ENCODE assay signal across 30 mouse cellular contexts in genomic region chr5:97392160-97392559, GRCm38 (mm10). TPM values are rescaled to one million over a fixed set of nuclear protein-coding genes. Genes with fewer than 3 reads are reported as not detected.
DNase-seq lines count a peak whose midpoint lies in the region; ATAC-seq and TF ChIP-seq lines count a peak whose summit lies in the region.
"Had no signal": no experiment of that assay in that cellular context is flagged by ENCODE, and none has a peak within 500 bp of the region (broad histone marks: within the 10 kb centered on the region; RNA-seq: fewer than 3 reads in every experiment).

Gene Naa11, minus strand, starts transcription at chr5:97392379.

- peak; percentile 3 for DNase-seq in gastrocnemius, postnatal 14 days
- DNase-seq in gastrocnemius, postnatal 10 days: no peak
- DNase-seq in thymus, postnatal 4 days: peak; percentile 6
- no peak for DNase-seq in thymus, postnatal 25 days
- no peak for DNase-seq in G1E (ENCODE audit: low spot score)
- DNase-seq in testis, postnatal 10 days (ENCODE audit: low spot score): peak; percentile 58
- DNase-seq in lung, postnatal 36 days: no peak
- no peak for DNase-seq in Muller cell, postnatal 12 days (ENCODE audit: inconsistent ontology term)
- DNase-seq: adrenal gland, postnatal 14 days; cerebellum, adult 8-10 months; kidney, adult 9 months; left cerebral cortex, postnatal 4 days; right cerebral cortex, postnatal 14 days; thymus, postnatal 14 days had no signal

- no peaks in the 10 kb centered on the region for H3K4me1 ChIP-seq in G1E (ENCODE audit: insufficient read depth, low read depth, low read length)
- H3K4me1 ChIP-seq: forebrain, embryonic 10.5 days; hindbrain, embryonic 10.5 days; intestine, embryonic 15.5 days; limb, embryonic 15.5 days; liver, embryonic 15.5 days; midbrain, embryonic 13.5 days had no signal

- H3K9me3 ChIP-seq in G1E (replicated peaks): peaks cover 10% of the 10 kb centered on the region
- H3K9me3 ChIP-seq: hindbrain, embryonic 10.5 days; intestine, embryonic 15.5 days; limb, embryonic 15.5 days; liver, embryonic 15.5 days; midbrain, embryonic 13.5 days had no signal

- ATAC-seq in G1E (ENCODE audit: extremely low read depth, insufficient number of reproducible peaks, low FRiP score, poor library complexity, severe bottlenecking): no peak
- ATAC-seq: hindbrain, embryonic 16.5 days; intestine, embryonic 15.5 days; midbrain, embryonic 13.5 days; Patski had no signal

- H3K27me3 ChIP-seq in G1E (ENCODE audit: insufficient read depth, low read length): no peaks in the 10 kb centered on the region
- H3K27me3 ChIP-seq: CH12.LX; intestine, embryonic 15.5 days; limb, embryonic 15.5 days; liver, embryonic 15.5 days; midbrain, embryonic 13.5 days; Patski had no signal

- TF ChIP-seq CTCF in G1E (IDR thresholded peaks at IDR 0.05; ENCODE audit: low read depth, low read length): no peak

- intact Hi-C loops in gastrocnemius, postnatal 14 days (cut with DNase I; ENCODE audit: low total_unique reads): no loop called here

- H3K4me3 ChIP-seq in G1E (ENCODE audit: low read depth, low read length): peak within 1 kb of the TSS; percentile 16; the same call in 1 of the 2 replicates
- H3K4me3 ChIP-seq: forebrain, embryonic 10.5 days; hindbrain, embryonic 10.5 days; intestine, embryonic 15.5 days; layer of hippocampus, adult 2 months; limb, embryonic 15.5 days; liver, embryonic 15.5 days; midbrain, embryonic 13.5 days had no signal

- H3K36me3 ChIP-seq in G1E (replicated peaks): no peaks in the 10 kb centered on the region
- H3K36me3 ChIP-seq: forebrain, embryonic 10.5 days; hindbrain, embryonic 10.5 days; intestine, embryonic 15.5 days; limb, embryonic 15.5 days; liver, embryonic 15.5 days; midbrain, embryonic 13.5 days had no signal

RNA-seq across cellular contexts. Expression of gene Naa11, which starts in this region (rescaled TPM):
- not detected for total RNA-seq in gastrocnemius, postnatal 14 days (2021)
- not detected for total RNA-seq in gastrocnemius, postnatal 10 days (2021)
- total RNA-seq in G1E (2014; fragmentation: Nextera tagmentation) (not detected in 2 replicates), G1E (2017) (0.11 TPM in 1 of 2 replicates, not detected in the other)
- polyA plus RNA-seq in G1E (2012): not detected in 2 replicates
- total RNA-seq: adrenal gland, postnatal 14 days; CH12.LX; gastrocnemius, adult 18-20 months; layer of hippocampus, adult 2 months; left cerebral cortex, adult 18-20 months had no signal
- polyA plus RNA-seq: forebrain, embryonic 10.5 days; gonadal fat pad, adult 2 months; hindbrain, embryonic 10.5 days; hindbrain, embryonic 16.5 days; limb, embryonic 15.5 days; liver, embryonic 15.5 days; lung, embryonic 16.5 days; neural tube, embryonic 11.5 days; Patski; stomach, postnatal 0 days had no signal

Comparison
In these comparisons a context has a peak if more than half of its experiments do, and no peak if none do; other contexts are left out.
1. DNase-seq: peak in thymus, postnatal 4 days (single experiment) and testis, postnatal 10 days (single experiment); none in gastrocnemius, postnatal 10 days (single experiment), thymus, postnatal 25 days (single experiment), G1E (single experiment), lung, postnatal 36 days (single experiment) and Muller cell, postnatal 12 days (single experiment).
2. Peak in DNase-seq in gastrocnemius, postnatal 14 days; RNA of the gene not detected or under 1 TPM.